Mouse (Mus musculus): ENCODE measurements around the gene Fam219a. TPM values are rescaled to one million over a fixed set of nuclear protein-coding genes. Genes with fewer than 3 reads are reported as not detected.

The Fam219a gene
- polyA plus RNA-seq, 1 experiment from 2014 or later = 67.6 TPM

DNA sequence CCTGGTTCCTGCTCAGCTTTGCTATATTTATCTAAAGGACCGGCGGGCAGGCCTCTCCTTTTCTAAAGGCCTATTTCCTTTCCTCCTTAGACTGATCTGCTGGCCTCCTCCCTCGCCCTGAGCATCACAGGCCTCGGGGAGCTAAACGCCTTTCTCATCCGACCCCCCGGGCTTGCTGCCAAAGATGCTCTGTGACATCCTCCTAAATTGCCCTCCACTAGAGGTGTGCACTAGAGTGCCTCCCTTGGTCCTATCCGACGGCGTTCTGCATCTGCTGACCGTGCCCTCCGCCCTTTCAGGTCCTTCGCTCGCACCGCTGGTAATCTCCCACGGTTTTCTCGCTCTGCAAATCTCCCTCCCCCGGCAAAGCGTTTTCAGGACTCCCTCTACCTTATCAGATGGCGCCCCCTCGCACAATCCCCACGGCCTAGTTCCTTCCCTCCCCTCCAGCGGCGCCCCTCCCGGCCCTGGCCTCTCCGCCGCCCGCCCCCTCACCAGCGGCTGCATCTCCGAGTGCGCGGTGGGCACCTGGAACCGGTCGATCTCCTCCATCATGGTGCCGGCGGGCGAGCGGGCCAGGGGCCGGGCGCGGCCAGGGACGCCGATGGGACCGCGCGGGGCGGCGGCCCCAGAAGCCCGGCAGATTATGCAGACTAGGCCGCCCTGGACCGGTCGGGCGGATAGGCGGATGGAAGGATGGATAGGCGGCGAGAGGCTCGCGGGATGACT, 492 bp downstream of the Fam219a start:
- Histone ChIP-seq H3K27ac (peak overlapping the region; percentile 58), H3K36me3 (ENCODE audit: inconsistent target) (no peaks in the 10 kb centered on the region), H3K79me2 (ENCODE audit: inconsistent target) (peaks cover 51% of the 10 kb centered on the region), H3K4me3 (ENCODE audit: inconsistent target) (peak overlapping the region; percentile 93)
- WGBS (ENCODE audit: missing documents) = 1% methylated on average over 58 of the region's 58 CpGs

DNA sequence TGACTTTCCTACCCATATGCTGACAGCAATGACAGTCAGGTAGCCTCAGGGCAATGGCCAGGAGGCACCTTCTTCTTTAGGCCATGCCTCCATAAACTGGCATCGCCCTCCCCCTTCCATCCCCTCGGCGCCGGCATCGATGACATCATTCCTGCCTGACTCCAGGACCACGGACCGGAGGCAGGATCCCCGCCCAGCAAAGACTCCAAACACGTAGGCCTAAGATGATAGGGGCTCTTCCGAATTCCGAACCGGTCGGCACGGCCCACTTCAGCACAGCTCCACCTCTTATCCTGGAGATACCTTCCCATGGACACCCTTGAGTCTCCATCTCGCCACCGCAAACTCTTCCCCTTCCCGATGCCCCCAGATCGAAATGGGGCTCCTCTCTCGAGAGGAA, 1.1 kb downstream of the Fam219a start:
- peak overlapping the region; percentile 93 for H3K4me3 ChIP-seq (ENCODE audit: inconsistent target)
- 35% methylated on average over 18 of the region's 19 CpGs for WGBS (ENCODE audit: missing documents)
- no peaks in the 10 kb centered on the region for H3K36me3 ChIP-seq (ENCODE audit: inconsistent target)
- H3K27ac ChIP-seq = peak overlapping the region; percentile 58
- H3K79me2 ChIP-seq (ENCODE audit: inconsistent target) = peaks cover 58% of the 10 kb centered on the region

GRCm38 (mm10) chr4:41566123-41566522, 3.2 kb downstream of the Fam219a start:
- Histone ChIP-seq H3K4me3 (ENCODE audit: inconsistent target) (no peak overlapping the region), H3K27ac (no peak overlapping the region), H3K79me2 (ENCODE audit: inconsistent target) (peaks cover 79% of the 10 kb centered on the region), H3K36me3 (ENCODE audit: inconsistent target) (no peaks in the 10 kb centered on the region)
- WGBS (ENCODE audit: missing documents) = 72% methylated on average over 3 of the region's 3 CpGs

- 85% methylated on average over 5 of the region's 5 CpGs for WGBS (ENCODE audit: missing documents)
- Histone ChIP-seq H3K27ac (peak overlapping the region; percentile 34), H3K4me3 (ENCODE audit: inconsistent target) (no peak overlapping the region), H3K36me3 (ENCODE audit: inconsistent target) (no peaks in the 10 kb centered on the region), H3K79me2 (ENCODE audit: inconsistent target) (peaks cover 100% of the 10 kb centered on the region)
Measured at GRCm38 (mm10) chr4:41563297-41563696, 6.0 kb downstream of the Fam219a start.

GRCm38 (mm10) chr4:41557092-41557491, 12.2 kb downstream of the Fam219a start:
- 82% methylated on average over 3 of the region's 3 CpGs for WGBS (ENCODE audit: missing documents)
- no peak overlapping the region for H3K4me3 ChIP-seq (ENCODE audit: inconsistent target)
- H3K36me3 ChIP-seq (ENCODE audit: inconsistent target) = no peaks in the 10 kb centered on the region
- peaks cover 87% of the 10 kb centered on the region for H3K79me2 ChIP-seq (ENCODE audit: inconsistent target)
- peak overlapping the region; percentile 97 for H3K27ac ChIP-seq

DNA sequence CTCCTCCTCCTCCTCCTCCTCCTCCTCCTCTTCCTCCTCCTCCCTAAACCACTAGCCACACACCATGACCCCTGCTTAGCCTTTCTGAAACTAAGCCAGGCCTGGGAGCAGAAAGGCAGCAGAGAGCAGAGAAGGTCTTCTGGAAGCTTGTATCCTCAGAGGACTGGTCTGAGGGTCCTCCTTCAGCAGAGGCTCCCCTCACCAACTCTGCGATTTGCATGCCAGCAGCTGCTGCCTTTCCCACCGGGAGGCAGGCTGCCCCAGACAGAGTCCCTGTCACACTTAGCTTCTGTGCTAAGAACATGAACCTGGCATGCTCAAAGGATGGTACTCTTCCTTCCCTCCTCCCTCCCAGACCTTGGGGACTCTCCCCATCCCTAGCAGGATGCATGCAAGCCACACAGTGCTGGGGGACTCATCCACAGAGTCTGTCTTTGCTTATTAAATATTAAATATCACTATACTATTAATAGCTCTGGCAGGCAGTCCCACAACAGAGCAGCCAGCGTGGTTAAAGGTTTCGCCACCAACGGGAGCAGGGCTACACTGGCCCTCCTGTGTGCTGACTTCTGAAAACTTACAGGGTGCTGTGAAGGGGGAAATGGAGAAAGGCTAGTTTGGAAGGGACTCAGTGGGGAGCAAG, 12.9 kb downstream of the Fam219a start:
- Histone ChIP-seq H3K27ac (peak overlapping the region; percentile 97), H3K79me2 (ENCODE audit: inconsistent target) (peaks cover 87% of the 10 kb centered on the region), H3K36me3 (ENCODE audit: inconsistent target) (no peaks in the 10 kb centered on the region), H3K4me3 (ENCODE audit: inconsistent target) (no peak overlapping the region)
- 42% methylated on average over 5 of the region's 5 CpGs for WGBS (ENCODE audit: missing documents)

DNA sequence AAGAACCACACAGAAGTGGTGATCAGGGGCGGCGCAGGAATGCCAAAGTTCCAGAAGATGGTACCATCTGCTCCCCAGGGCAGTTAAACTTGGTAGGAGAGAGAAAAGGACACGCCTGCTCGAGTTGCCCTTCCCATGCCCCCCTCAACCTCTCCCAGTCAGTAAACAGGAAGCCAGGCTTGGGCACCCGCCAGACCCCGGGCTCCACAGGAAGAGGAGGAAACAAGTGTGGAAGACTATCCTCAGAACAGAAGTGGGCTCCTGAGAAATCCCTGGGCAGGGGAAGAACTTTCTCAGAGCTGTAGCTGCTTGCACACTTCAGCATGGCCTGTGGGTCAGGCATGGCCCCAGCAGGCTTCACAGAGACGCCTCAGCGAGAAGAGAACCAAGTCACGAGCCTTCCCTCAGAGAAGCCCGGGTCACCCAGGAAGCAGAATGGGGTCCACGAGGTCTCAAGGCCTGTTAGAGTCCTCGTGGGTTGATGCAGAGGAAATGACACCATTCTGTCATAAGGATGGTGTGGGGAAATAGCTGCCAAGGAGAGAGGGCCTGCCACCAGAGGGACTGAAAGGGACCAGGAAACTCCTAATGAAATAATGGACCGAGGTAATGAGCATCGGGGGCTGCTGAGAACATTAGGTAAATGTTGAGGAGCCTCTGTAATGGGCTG, 14.2 kb downstream of the Fam219a start:
- Histone ChIP-seq H3K79me2 (ENCODE audit: inconsistent target) (peaks cover 87% of the 10 kb centered on the region), H3K4me3 (ENCODE audit: inconsistent target) (no peak overlapping the region), H3K27ac (peak overlapping the region; percentile 97), H3K36me3 (ENCODE audit: inconsistent target) (no peaks in the 10 kb centered on the region)
- WGBS (ENCODE audit: missing documents) = 12% methylated on average over 14 of the region's 14 CpGs

DNA sequence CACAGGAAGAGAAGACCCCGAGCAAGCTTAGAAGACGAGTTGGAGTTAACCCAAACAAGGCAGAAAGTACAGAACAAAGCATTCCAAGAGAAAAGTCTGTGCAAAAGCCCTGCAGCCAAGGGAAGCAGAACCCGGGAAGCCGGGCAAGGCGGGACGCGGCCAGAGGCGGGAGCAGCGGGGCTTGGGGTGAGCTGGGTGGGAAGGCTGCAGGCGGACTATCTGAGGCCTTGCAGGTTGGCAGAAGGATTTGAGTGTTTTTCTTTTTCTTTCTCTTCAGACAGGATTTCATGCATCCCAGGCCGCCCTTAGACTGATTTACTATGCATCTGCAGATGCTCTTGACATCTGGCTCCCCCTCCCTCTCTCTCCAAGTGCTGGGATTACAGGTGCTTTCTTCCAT, 16.2 kb downstream of the Fam219a start:
- H3K27ac ChIP-seq = no peak overlapping the region
- peaks cover 87% of the 10 kb centered on the region for H3K79me2 ChIP-seq (ENCODE audit: inconsistent target)
- H3K36me3 ChIP-seq (ENCODE audit: inconsistent target) = no peaks in the 10 kb centered on the region
- no peak overlapping the region for H3K4me3 ChIP-seq (ENCODE audit: inconsistent target)
- 98% methylated on average over 10 of the region's 11 CpGs for WGBS (ENCODE audit: missing documents)

GRCm38 (mm10) chr4:41552529-41552928, 16.8 kb downstream of the Fam219a start:
- WGBS (ENCODE audit: missing documents) = 51% methylated on average over 6 of the region's 6 CpGs
- H3K27ac ChIP-seq = no peak overlapping the region

DNA sequence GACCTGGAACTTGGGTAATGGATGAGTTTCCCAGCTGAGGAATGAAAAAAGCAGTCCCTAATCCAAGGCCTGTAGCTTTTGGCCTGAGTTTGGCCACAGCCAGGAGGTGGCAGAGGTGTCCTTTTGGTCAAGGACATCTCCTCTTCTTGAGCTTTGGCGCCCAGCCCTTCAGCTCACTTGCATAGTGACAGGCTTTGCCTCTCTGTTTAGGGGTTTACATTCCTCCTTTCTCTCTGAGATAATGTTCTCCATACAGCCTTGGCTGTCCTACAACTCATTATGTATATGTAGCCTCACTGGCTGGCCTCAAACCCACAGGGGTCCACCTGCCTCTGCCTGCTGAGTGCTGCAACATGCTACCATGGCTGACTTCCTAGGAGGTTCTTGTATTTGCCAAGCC, 22.3 kb downstream of the Fam219a start:
- H3K4me3 ChIP-seq (ENCODE audit: inconsistent target) = no peak overlapping the region
- H3K36me3 ChIP-seq (ENCODE audit: inconsistent target) = no peaks in the 10 kb centered on the region
- WGBS (ENCODE audit: missing documents) = 100% methylated on average over 1 of the region's 1 CpGs
- H3K79me2 ChIP-seq (ENCODE audit: inconsistent target) = peaks cover 99% of the 10 kb centered on the region
- no peak overlapping the region for H3K27ac ChIP-seq

More at GRCm38 (mm10) chr4:41552529-41552928, 16.8 kb downstream of the Fam219a start:
- peaks cover 87% of the 10 kb centered on the region for H3K79me2 ChIP-seq (ENCODE audit: inconsistent target)
- no peaks in the 10 kb centered on the region for H3K36me3 ChIP-seq (ENCODE audit: inconsistent target)
- no peak overlapping the region for H3K4me3 ChIP-seq (ENCODE audit: inconsistent target)

DNA sequence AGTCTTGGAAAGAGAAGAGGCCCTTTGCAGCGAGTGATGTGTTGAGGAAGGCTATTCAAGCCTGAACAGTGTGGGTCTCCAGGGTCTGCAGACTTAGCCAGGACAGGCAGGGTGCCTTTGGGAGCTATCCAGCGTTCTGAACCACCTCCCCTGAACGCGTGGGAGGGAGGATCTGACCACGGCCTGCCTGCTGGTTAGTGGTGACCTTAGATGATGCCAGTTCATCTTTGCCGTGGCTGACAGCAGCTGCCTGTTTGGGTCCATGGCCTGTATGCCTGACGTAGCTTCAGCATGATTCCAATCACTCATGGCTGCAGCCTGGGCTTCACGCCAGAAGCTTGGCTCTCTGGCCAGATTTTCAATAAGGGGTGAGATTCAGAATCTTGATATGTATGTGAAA, 23.4 kb downstream of the Fam219a start:
- Histone ChIP-seq H3K79me2 (ENCODE audit: inconsistent target) (peaks cover 99% of the 10 kb centered on the region), H3K27ac (no peak overlapping the region), H3K36me3 (ENCODE audit: inconsistent target) (no peaks in the 10 kb centered on the region), H3K4me3 (ENCODE audit: inconsistent target) (no peak overlapping the region)
- WGBS (ENCODE audit: missing documents) = 52% methylated on average over 8 of the region's 8 CpGs

DNA sequence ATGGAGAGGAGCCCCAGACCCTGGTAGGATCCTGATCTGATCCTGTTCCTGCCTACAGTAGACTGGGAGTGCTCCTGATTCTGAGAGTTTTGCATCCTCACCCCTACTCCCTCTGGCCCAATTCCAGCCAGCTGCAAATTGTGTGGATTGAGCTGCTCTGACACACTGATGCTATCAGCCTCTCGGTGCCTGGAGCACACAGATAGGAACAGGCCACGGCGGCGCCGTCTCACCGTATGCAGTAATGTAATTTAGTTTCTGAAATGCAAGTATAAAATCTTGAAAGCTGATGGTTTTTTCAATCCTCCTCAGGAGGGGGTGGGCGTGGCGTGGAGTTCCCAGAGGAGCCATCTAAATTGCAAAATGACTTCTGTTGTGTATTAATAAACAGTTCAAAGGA, 27.2 kb downstream of the Fam219a start:
- 97% methylated on average over 8 of the region's 8 CpGs for WGBS (ENCODE audit: missing documents)
- Histone ChIP-seq H3K36me3 (ENCODE audit: inconsistent target) (peaks cover 16% of the 10 kb centered on the region; the same call in 1 of the 2 replicates), H3K79me2 (ENCODE audit: inconsistent target) (peaks cover 99% of the 10 kb centered on the region; the same call in 1 of the 2 replicates), H3K27ac (no peak overlapping the region), H3K4me3 (ENCODE audit: inconsistent target) (no peak overlapping the region)

- H3K36me3 ChIP-seq (ENCODE audit: inconsistent target) = peaks cover 25% of the 10 kb centered on the region; the same call in 1 of the 2 replicates
- peaks cover 85% of the 10 kb centered on the region; the same call in 1 of the 2 replicates for H3K79me2 ChIP-seq (ENCODE audit: inconsistent target)
- 94% methylated on average over 5 of the region's 5 CpGs for WGBS (ENCODE audit: missing documents)
- no peak overlapping the region for H3K27ac ChIP-seq
- no peak overlapping the region for H3K4me3 ChIP-seq (ENCODE audit: inconsistent target)
Measured at GRCm38 (mm10) chr4:41534866-41535265, 34.5 kb downstream of the Fam219a start.

DNA sequence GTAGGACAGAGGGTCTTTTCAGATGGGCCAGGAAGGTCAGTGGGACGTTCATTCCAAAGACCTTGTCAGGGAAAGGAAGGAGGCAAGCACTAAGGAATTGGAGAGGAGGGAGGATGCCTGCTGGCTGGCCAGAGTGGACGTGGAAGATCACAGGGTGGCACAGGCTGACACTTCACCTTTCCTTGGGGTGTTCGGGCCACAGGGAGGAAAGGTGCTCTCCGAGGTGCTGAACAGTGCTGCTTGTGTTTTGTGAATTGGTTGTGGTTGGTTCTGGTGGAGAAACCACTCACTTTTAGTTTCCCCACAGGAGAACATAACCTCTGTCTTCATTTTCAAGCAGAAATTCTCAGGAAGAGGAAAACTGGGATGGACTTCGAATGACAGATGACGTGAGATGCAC, 36.9 kb downstream of the Fam219a start:
- Histone ChIP-seq H3K36me3 (ENCODE audit: inconsistent target) (peaks cover 10% of the 10 kb centered on the region; the same call in 1 of the 2 replicates), H3K4me3 (ENCODE audit: inconsistent target) (no peak overlapping the region), H3K79me2 (ENCODE audit: inconsistent target) (peaks cover 83% of the 10 kb centered on the region; the same call in 1 of the 2 replicates), H3K27ac (no peak overlapping the region)
- 52% methylated on average over 6 of the region's 6 CpGs for WGBS (ENCODE audit: missing documents)

GRCm38 (mm10) chr4:41527996-41528395, 41.3 kb downstream of the Fam219a start:
- Histone ChIP-seq H3K4me3 (ENCODE audit: inconsistent target) (no peak overlapping the region), H3K27ac (no peak overlapping the region), H3K36me3 (ENCODE audit: inconsistent target) (peaks cover 19% of the 10 kb centered on the region), H3K79me2 (ENCODE audit: inconsistent target) (peaks cover 56% of the 10 kb centered on the region; the same call in 1 of the 2 replicates)
- 91% methylated on average over 8 of the region's 8 CpGs for WGBS (ENCODE audit: missing documents)
